Mouse (Mus musculus): ENCODE data around the gene Gm28778. TPM values are rescaled to one million over a fixed set of nuclear protein-coding genes. Genes with fewer than 3 reads are reported as not detected.
"Not testable (repeated sequence)": the region's sequence is repeated elsewhere in the genome, so short reads cannot be mapped to it uniquely, and the experiment has no call there.

Gene Gm28778
- polyA plus RNA-seq, 1 experiment from 2014 or later, result not detected

- no peak overlapping the region for H3K4me2 ChIP-seq (ENCODE audit: low read depth, low read length)
- H3K9ac ChIP-seq (replicated peaks; ENCODE audit: low read length), result no peak overlapping the region
- 98% methylated on average over 4 of the region's 4 CpGs for WGBS
- no peaks in the 10 kb centered on the region for H3K4me1 ChIP-seq (ENCODE audit: control insufficient read depth, insufficient read depth, low read length)
- H3K27ac ChIP-seq (replicated peaks; ENCODE audit: low read depth, low read length), result no peak overlapping the region
- DNase-seq (ENCODE audit: low spot score) (no peak), ATAC-seq (replicated peaks; ENCODE audit: insufficient number of reproducible peaks, low FRiP score, low TSS enrichment, low read depth) (no peak)
- H3K27me3 ChIP-seq (ENCODE audit: control insufficient read depth, insufficient read depth, low read length), result no peaks in the 10 kb centered on the region
- no peak overlapping the region for H3K4me3 ChIP-seq (ENCODE audit: low read depth, low read length)
- no peaks in the 10 kb centered on the region for H3K36me3 ChIP-seq (replicated peaks; ENCODE audit: control insufficient read depth, insufficient read depth, low read depth, low read length)
- H3K9me3 ChIP-seq (replicated peaks; ENCODE audit: control insufficient read depth, low read length), result no peaks in the 10 kb centered on the region
These were observed 24.9 kb downstream of the Gm28778 start for GRCm38 (mm10) chr1:53321662-53322344.

DNA sequence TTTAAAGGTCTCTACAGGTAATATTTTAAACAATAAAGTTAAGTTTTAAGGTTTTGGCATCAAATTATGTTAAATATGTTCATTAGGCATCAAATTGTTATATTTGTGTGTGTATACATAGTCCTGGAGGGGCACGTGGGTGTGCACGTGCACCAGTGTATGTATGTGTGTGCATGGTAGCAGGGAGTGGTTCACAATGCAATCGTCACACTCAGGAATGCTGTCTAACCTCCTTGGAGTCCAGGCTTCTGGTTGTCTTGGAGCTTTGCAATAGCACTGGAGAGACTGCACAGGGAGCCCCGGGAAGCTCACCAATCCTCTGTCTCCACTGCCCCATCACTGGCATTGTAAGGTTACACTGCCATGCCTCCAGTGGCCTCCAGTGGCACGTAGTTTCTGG, 26.3 kb downstream of the Gm28778 start:
- H3K36me3 ChIP-seq (replicated peaks; ENCODE audit: control insufficient read depth, insufficient read depth, low read depth, low read length), result no peaks in the 10 kb centered on the region
- no peaks in the 10 kb centered on the region for H3K9me3 ChIP-seq (replicated peaks; ENCODE audit: control insufficient read depth, low read length)
- H3K27ac ChIP-seq (replicated peaks; ENCODE audit: low read depth, low read length), result no peak overlapping the region
- DNase-seq (ENCODE audit: low spot score), result no peak
- no peak for ATAC-seq (replicated peaks; ENCODE audit: insufficient number of reproducible peaks, low FRiP score, low TSS enrichment, low read depth)
- H3K9ac ChIP-seq (replicated peaks; ENCODE audit: low read length), result no peak overlapping the region
- no peaks in the 10 kb centered on the region for H3K27me3 ChIP-seq (ENCODE audit: control insufficient read depth, insufficient read depth, low read length)
- H3K4me1 ChIP-seq (ENCODE audit: control insufficient read depth, insufficient read depth, low read length), result no peaks in the 10 kb centered on the region
- WGBS, result 86% methylated on average over 5 of the region's 5 CpGs
- no peak overlapping the region for H3K4me3 ChIP-seq (ENCODE audit: low read depth, low read length)
- no peak overlapping the region for H3K4me2 ChIP-seq (ENCODE audit: low read depth, low read length)

DNA sequence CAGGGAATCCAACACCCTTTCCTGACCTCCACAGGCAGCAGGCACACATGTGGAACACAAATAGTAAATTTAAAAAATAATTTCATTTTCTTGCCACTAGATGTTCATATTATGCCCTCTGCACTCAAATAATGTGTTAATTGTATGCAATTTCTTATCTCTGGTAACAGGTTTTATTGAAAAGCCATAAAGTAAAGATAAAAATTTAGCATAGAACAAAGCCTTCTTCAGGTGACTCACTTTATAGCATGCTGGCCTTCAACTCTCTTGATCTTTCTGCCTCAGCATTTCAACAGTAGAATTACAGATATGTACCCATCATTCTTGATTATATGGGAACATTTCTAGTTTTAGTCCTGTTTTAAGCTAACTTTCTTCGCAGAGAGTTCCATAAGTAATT, 27.4 kb downstream of the Gm28778 start:
- no peaks in the 10 kb centered on the region for H3K9me3 ChIP-seq (replicated peaks; ENCODE audit: control insufficient read depth, low read length)
- WGBS, result 87% methylated on average over 1 of the region's 1 CpGs
- ATAC-seq (replicated peaks; ENCODE audit: insufficient number of reproducible peaks, low FRiP score, low TSS enrichment, low read depth) (no peak), DNase-seq (ENCODE audit: low spot score) (no peak)
- no peak overlapping the region for H3K27ac ChIP-seq (replicated peaks; ENCODE audit: low read depth, low read length)
- no peaks in the 10 kb centered on the region for H3K36me3 ChIP-seq (replicated peaks; ENCODE audit: control insufficient read depth, insufficient read depth, low read depth, low read length)
- H3K4me2 ChIP-seq (ENCODE audit: low read depth, low read length), result no peak overlapping the region
- H3K27me3 ChIP-seq (ENCODE audit: control insufficient read depth, insufficient read depth, low read length), result no peaks in the 10 kb centered on the region
- H3K4me1 ChIP-seq (ENCODE audit: control insufficient read depth, insufficient read depth, low read length), result no peaks in the 10 kb centered on the region
- H3K9ac ChIP-seq (replicated peaks; ENCODE audit: low read length), result no peak overlapping the region
- H3K4me3 ChIP-seq (ENCODE audit: low read depth, low read length), result no peak overlapping the region

DNA sequence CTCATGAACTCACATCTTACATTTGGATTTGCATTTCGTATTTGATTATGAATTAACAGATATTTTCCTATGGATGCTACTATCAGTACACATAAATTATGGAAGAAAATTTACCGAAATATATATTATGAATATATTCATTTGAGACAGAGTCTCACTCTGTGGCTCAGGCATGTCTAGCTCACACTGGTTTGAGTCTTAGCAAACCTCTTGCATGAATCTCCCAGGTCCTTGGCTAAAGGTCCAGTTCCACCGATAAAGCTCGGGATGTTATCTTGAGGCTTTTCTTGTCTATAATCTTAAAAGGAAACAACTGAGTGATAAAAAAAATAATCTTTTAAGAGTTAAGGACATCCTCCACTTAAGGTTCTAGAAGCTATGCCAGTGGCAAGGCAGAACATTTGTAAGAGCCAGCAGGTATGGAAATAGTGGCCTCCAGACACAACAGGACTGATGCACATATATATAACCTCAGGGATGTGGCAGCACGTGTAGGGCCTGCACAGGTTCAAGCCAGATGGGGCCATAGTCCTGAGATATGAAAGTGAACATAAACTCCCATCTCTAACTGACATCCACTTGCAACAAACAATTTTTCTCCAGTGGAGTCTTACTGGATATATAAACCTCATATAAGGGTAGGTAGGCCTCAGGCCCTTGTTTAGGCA, 28.1 kb downstream of the Gm28778 start:
- no peak overlapping the region for H3K4me2 ChIP-seq (ENCODE audit: low read depth, low read length)
- DNase-seq (ENCODE audit: low spot score), result no peak
- ATAC-seq (replicated peaks; ENCODE audit: insufficient number of reproducible peaks, low FRiP score, low TSS enrichment, low read depth), result no peak
- no peaks in the 10 kb centered on the region for H3K4me1 ChIP-seq (ENCODE audit: control insufficient read depth, insufficient read depth, low read length)
- H3K27ac ChIP-seq (replicated peaks; ENCODE audit: low read depth, low read length), result no peak overlapping the region
- no peak overlapping the region for H3K4me3 ChIP-seq (ENCODE audit: low read depth, low read length)
- no peaks in the 10 kb centered on the region for H3K36me3 ChIP-seq (replicated peaks; ENCODE audit: control insufficient read depth, insufficient read depth, low read depth, low read length)
- WGBS, result 92% methylated on average over 5 of the region's 5 CpGs
- H3K9me3 ChIP-seq (replicated peaks; ENCODE audit: control insufficient read depth, low read length), result no peaks in the 10 kb centered on the region
- no peaks in the 10 kb centered on the region for H3K27me3 ChIP-seq (ENCODE audit: control insufficient read depth, insufficient read depth, low read length)
- no peak overlapping the region for H3K9ac ChIP-seq (replicated peaks; ENCODE audit: low read length)

DNA sequence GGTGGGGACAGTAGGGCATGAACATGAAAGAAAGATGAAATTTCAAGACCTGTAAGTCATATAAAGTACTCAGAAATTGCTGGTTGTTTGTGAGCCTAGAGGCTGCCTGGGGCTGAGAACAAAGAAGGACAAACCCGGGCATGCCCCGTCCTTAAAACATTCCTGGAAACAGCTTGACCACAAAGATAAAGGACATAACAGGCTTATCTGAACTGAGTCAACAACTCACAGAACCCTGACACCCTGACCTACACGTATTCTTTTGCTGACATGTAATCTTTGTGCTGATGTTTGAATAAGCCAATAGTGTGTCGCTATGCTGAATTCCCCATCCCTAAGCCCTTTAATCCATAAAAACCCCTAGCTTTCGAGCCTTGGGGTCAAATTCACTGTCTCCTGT, 36.6 kb downstream of the Gm28778 start:
- ATAC-seq (replicated peaks; ENCODE audit: insufficient number of reproducible peaks, low FRiP score, low TSS enrichment, low read depth), result not testable (repeated sequence)

DNA sequence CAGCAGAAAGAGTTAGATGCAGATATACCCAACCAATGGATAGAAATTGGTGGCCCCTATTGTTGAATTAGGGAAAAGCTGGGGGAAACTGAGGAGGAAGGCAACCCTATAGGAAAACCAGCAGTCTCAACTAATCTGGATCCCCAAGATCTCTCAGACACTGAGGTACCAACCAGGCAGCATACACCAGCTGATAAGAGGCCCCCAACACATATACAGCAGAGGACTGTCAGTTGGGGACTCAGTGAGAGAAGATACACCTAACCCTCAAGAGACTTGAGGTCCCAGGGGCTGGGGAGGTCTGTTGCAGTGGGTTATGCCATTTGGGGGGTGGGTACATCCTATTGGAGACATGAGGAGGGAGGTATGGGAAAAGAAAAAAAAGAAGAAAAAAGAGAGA, 38.6 kb downstream of the Gm28778 start:
- Histone ChIP-seq H3K4me2 (ENCODE audit: low read depth, low read length) (no peak overlapping the region), H3K36me3 (replicated peaks; ENCODE audit: control insufficient read depth, insufficient read depth, low read depth, low read length) (no peaks in the 10 kb centered on the region), H3K4me1 (ENCODE audit: control insufficient read depth, insufficient read depth, low read length) (no peaks in the 10 kb centered on the region), H3K9me3 (replicated peaks; ENCODE audit: control insufficient read depth, low read length) (no peaks in the 10 kb centered on the region), H3K4me3 (ENCODE audit: low read depth, low read length) (no peak overlapping the region), H3K27me3 (ENCODE audit: control insufficient read depth, insufficient read depth, low read length) (no peaks in the 10 kb centered on the region), H3K9ac (replicated peaks; ENCODE audit: low read length) (no peak overlapping the region), H3K27ac (replicated peaks; ENCODE audit: low read depth, low read length) (no peak overlapping the region)
- no peak for DNase-seq (ENCODE audit: low spot score)
- ATAC-seq (replicated peaks; ENCODE audit: insufficient number of reproducible peaks, low FRiP score, low TSS enrichment, low read depth), result no peak

More for the DNA sequence above, 36.6 kb downstream of the Gm28778 start:
- not testable (repeated sequence) for H3K9ac ChIP-seq (replicated peaks; ENCODE audit: low read length); H3K9me3 ChIP-seq (replicated peaks; ENCODE audit: control insufficient read depth, low read length); H3K36me3 ChIP-seq (replicated peaks; ENCODE audit: control insufficient read depth, insufficient read depth, low read depth, low read length); H3K27me3 ChIP-seq (ENCODE audit: control insufficient read depth, insufficient read depth, low read length); H3K27ac ChIP-seq (replicated peaks; ENCODE audit: low read depth, low read length); H3K4me1 ChIP-seq (ENCODE audit: control insufficient read depth, insufficient read depth, low read length); DNase-seq (ENCODE audit: low spot score); H3K4me2 ChIP-seq (ENCODE audit: low read depth, low read length); H3K4me3 ChIP-seq (ENCODE audit: low read depth, low read length)
- WGBS, result 74% methylated on average over 5 of the region's 5 CpGs

DNA sequence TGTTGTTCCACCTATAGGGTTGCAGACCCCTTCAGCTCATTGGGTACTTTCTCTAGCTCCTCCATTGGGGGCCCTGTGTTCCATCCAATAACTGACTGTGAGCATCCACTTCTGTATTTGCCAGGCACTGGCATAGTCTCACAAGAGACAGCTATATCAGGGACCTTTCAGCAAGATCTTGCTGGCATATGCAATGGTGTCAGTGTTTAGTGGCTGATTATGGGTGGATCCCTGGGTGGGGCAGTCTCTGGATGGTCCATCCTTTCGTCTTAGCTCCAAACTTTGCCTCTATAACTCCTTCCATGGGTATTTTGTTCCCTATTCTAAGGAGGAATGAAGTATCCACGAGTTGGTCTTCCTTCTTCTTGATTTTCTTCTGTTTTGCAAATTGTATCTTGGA, 40.5 kb downstream of the Gm28778 start:
- not testable (repeated sequence) for H3K27me3 ChIP-seq (ENCODE audit: control insufficient read depth, insufficient read depth, low read length); H3K36me3 ChIP-seq (replicated peaks; ENCODE audit: control insufficient read depth, insufficient read depth, low read depth, low read length); H3K27ac ChIP-seq (replicated peaks; ENCODE audit: low read depth, low read length); DNase-seq (ENCODE audit: low spot score); H3K4me1 ChIP-seq (ENCODE audit: control insufficient read depth, insufficient read depth, low read length); H3K4me3 ChIP-seq (ENCODE audit: low read depth, low read length); H3K9me3 ChIP-seq (replicated peaks; ENCODE audit: control insufficient read depth, low read length); H3K9ac ChIP-seq (replicated peaks; ENCODE audit: low read length); H3K4me2 ChIP-seq (ENCODE audit: low read depth, low read length); ATAC-seq (replicated peaks; ENCODE audit: insufficient number of reproducible peaks, low FRiP score, low TSS enrichment, low read depth)
- 76% methylated on average over 2 of the region's 2 CpGs for WGBS

- no peaks in the 10 kb centered on the region for H3K4me1 ChIP-seq (ENCODE audit: control insufficient read depth, insufficient read depth, low read length)
- ATAC-seq (replicated peaks; ENCODE audit: insufficient number of reproducible peaks, low FRiP score, low TSS enrichment, low read depth) (no peak), DNase-seq (ENCODE audit: low spot score) (no peak)
- no peak overlapping the region for H3K4me3 ChIP-seq (ENCODE audit: low read depth, low read length)
- H3K36me3 ChIP-seq (replicated peaks; ENCODE audit: control insufficient read depth, insufficient read depth, low read depth, low read length), result no peaks in the 10 kb centered on the region; the same call in none of the 2 replicates
- 97% methylated on average over 2 of the region's 2 CpGs for WGBS
- H3K4me2 ChIP-seq (ENCODE audit: low read depth, low read length), result no peak overlapping the region
- H3K9ac ChIP-seq (replicated peaks; ENCODE audit: low read length), result no peak overlapping the region
- H3K9me3 ChIP-seq (replicated peaks; ENCODE audit: control insufficient read depth, low read length), result no peaks in the 10 kb centered on the region; the same call in 1 of the 2 replicates
- no peak overlapping the region for H3K27ac ChIP-seq (replicated peaks; ENCODE audit: low read depth, low read length)
- no peaks in the 10 kb centered on the region for H3K27me3 ChIP-seq (ENCODE audit: control insufficient read depth, insufficient read depth, low read length)
These were observed 44.2 kb downstream of the Gm28778 start for GRCm38 (mm10) chr1:53341071-53341470.
